7 mouse cellular contexts compared by ENCODE assay signal in the genomic region with DNA sequence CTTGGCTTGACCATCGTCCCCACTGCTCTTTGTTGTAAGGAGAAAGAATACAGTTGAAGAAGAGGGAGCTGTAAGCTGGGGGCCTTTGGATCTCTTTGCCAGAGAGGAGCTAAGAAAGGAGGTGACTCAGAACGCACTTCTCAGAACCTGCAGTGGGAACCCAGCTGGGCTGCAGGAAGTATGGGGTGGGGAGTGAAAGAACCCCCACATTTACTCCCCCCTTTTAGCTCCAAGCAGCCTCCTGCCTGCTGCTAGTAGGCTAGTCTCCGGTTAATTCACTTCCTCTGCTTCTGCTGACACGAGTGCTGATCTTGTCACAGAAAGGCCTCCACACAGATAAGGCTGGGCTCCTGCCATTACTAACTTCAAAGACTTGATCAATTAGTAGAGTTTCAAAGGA. TPM values are rescaled to one million over a fixed set of nuclear protein-coding genes. Genes with fewer than 3 reads are reported as not detected.
DNase-seq lines count a peak whose midpoint lies in the region; ATAC-seq lines count a peak whose summit lies in the region.

No protein-coding gene starts in this region.

- DNase-seq in retina, embryonic 14.5 days (ENCODE audit: low spot score): peak; percentile 21
- DNase-seq in retina, postnatal 1 day: no peak
- DNase-seq in layer of hippocampus, adult 9-10 months (ENCODE audit: low spot score): no peak

- no peaks in the 10 kb centered on the region for H3K36me3 ChIP-seq in embryonic facial prominence, embryonic 15.5 days
- no peaks in the 10 kb centered on the region for H3K36me3 ChIP-seq in intestine, embryonic 15.5 days
- no peaks in the 10 kb centered on the region for H3K36me3 ChIP-seq in stomach, embryonic 15.5 days

- no peak overlapping the region for H3K4me2 ChIP-seq in embryonic facial prominence, embryonic 15.5 days (replicated peaks)
- H3K4me2 ChIP-seq in intestine, embryonic 15.5 days (replicated peaks): no peak overlapping the region
- no peak overlapping the region for H3K4me2 ChIP-seq in stomach, embryonic 15.5 days

- H3K9me3 ChIP-seq in embryonic facial prominence, embryonic 15.5 days (replicated peaks): no peaks in the 10 kb centered on the region
- no peaks in the 10 kb centered on the region for H3K9me3 ChIP-seq in intestine, embryonic 15.5 days
- no peaks in the 10 kb centered on the region for H3K9me3 ChIP-seq in stomach, embryonic 15.5 days

- no peak overlapping the region for H3K9ac ChIP-seq in embryonic facial prominence, embryonic 15.5 days
- no peak overlapping the region for H3K9ac ChIP-seq in intestine, embryonic 15.5 days
- H3K9ac ChIP-seq in stomach, embryonic 15.5 days: no peak overlapping the region

- no peak overlapping the region for H3K4me3 ChIP-seq in embryonic facial prominence, embryonic 15.5 days (replicated peaks)
- H3K4me3 ChIP-seq in intestine, embryonic 15.5 days (replicated peaks): no peak overlapping the region
- no peak overlapping the region for H3K4me3 ChIP-seq in stomach, embryonic 15.5 days (replicated peaks)

- WGBS in embryonic facial prominence, embryonic 15.5 days: 19% methylated on average over 4 of the region's 4 CpGs
- 25% methylated on average over 4 of the region's 4 CpGs for WGBS in intestine, embryonic 15.5 days
- WGBS in stomach, embryonic 15.5 days: 23% methylated on average over 4 of the region's 4 CpGs

- no peak for ATAC-seq in embryonic facial prominence, embryonic 15.5 days (ENCODE audit: insufficient number of reproducible peaks, low FRiP score, low TSS enrichment, low read depth)
- no peak for ATAC-seq in intestine, embryonic 15.5 days
- no peak for ATAC-seq in stomach, embryonic 15.5 days (ENCODE audit: insufficient read depth, low FRiP score, low read depth)
- ATAC-seq in megakaryocyte-erythroid progenitor cell, adult 5-6 weeks (replicated peaks; ENCODE audit: low FRiP score, low TSS enrichment, poor library complexity, severe bottlenecking): no peak

- no peaks in the 10 kb centered on the region for H3K27me3 ChIP-seq in embryonic facial prominence, embryonic 15.5 days
- no peaks in the 10 kb centered on the region for H3K27me3 ChIP-seq in intestine, embryonic 15.5 days (replicated peaks)
- H3K27me3 ChIP-seq in stomach, embryonic 15.5 days (replicated peaks): no peaks in the 10 kb centered on the region

- H3K4me1 ChIP-seq in embryonic facial prominence, embryonic 15.5 days: peaks cover 76% of the 10 kb centered on the region
- H3K4me1 ChIP-seq in intestine, embryonic 15.5 days (replicated peaks): peaks cover 57% of the 10 kb centered on the region
- peaks cover 56% of the 10 kb centered on the region for H3K4me1 ChIP-seq in stomach, embryonic 15.5 days

- H3K27ac ChIP-seq in embryonic facial prominence, embryonic 15.5 days (replicated peaks): peak overlapping the region; percentile 61
- H3K27ac ChIP-seq in intestine, embryonic 15.5 days: peak overlapping the region; percentile 54; the same call in 1 of the 2 replicates
- H3K27ac ChIP-seq in stomach, embryonic 15.5 days: peak overlapping the region; percentile 16; the same call in 1 of the 2 replicates

RNA-seq across cellular contexts. Expression of a gene that starts 12.5 kb away (rescaled TPM):
- 10.4 and 10.8 TPM in 2 replicates for polyA plus RNA-seq in embryonic facial prominence, embryonic 15.5 days (2015; fragmentation: Nextera tagmentation; extraction: Ambion mirVana)
- polyA plus RNA-seq in intestine, embryonic 15.5 days (2015; fragmentation: Nextera tagmentation; extraction: Ambion mirVana): 3.8 and 4.8 TPM in 2 replicates
- 5.8 TPM in 2 replicates for polyA plus RNA-seq in stomach, embryonic 15.5 days (2015; fragmentation: Nextera tagmentation; extraction: Ambion mirVana)
- 5.7 and 7.1 TPM in 2 replicates for total RNA-seq in megakaryocyte-erythroid progenitor cell, adult 5-6 weeks (2014; fragmentation: Nextera tagmentation)
- 7.5 and 12.7 TPM in 2 replicates for total RNA-seq in megakaryocyte-erythroid progenitor cell, adult 5-6 weeks (2017)

RNA-seq across cellular contexts. Expression of a gene that starts 59.7 kb away (rescaled TPM):
- polyA plus RNA-seq in embryonic facial prominence, embryonic 15.5 days (2015; fragmentation: Nextera tagmentation; extraction: Ambion mirVana): 9.5 and 11.3 TPM in 2 replicates
- polyA plus RNA-seq in intestine, embryonic 15.5 days (2015; fragmentation: Nextera tagmentation; extraction: Ambion mirVana): 5.4 and 5.9 TPM in 2 replicates
- 6.4 and 7.8 TPM in 2 replicates for polyA plus RNA-seq in stomach, embryonic 15.5 days (2015; fragmentation: Nextera tagmentation; extraction: Ambion mirVana)
- total RNA-seq in megakaryocyte-erythroid progenitor cell, adult 5-6 weeks (2014; fragmentation: Nextera tagmentation): 6.1 and 7.8 TPM in 2 replicates
- total RNA-seq in megakaryocyte-erythroid progenitor cell, adult 5-6 weeks (2017): 6.2 and 7.7 TPM in 2 replicates
